Mouse (Mus musculus): ENCODE results near the gene Galnt13.

Gene Galnt13

GRCm38 (mm10) chr2:54435937-54436735, at the start of gene Galnt13:
Gene Galnt13 (plus strand): TSS chr2:54436317.
- under 1% methylated on average over 78 of the region's 81 CpGs for WGBS

- WGBS, result 78% methylated on average over 2 of the region's 2 CpGs
Measured at GRCm38 (mm10) chr2:54431060-54431459, 5.1 kb upstream of the Galnt13 start.

- 27% methylated on average over 10 of the region's 10 CpGs for WGBS
Measured at GRCm38 (mm10) chr2:54435380-54435779, 737 bp upstream of the Galnt13 start.

- under 1% methylated on average over 34 of the region's 42 CpGs for WGBS
Measured at GRCm38 (mm10) chr2:54436736-54437500, 801 bp downstream of the Galnt13 start.

- 1% methylated on average over 9 of the region's 9 CpGs for WGBS
Measured at GRCm38 (mm10) chr2:54437501-54437830, 1.3 kb downstream of the Galnt13 start.

GRCm38 (mm10) chr2:54442734-54443500, 6.8 kb downstream of the Galnt13 start:
- 62% methylated on average over 9 of the region's 9 CpGs for WGBS

GRCm38 (mm10) chr2:54483426-54483825, 47.3 kb downstream of the Galnt13 start:
- 89% methylated on average over 5 of the region's 5 CpGs for WGBS

- 60% methylated on average over 3 of the region's 3 CpGs for WGBS
Measured at GRCm38 (mm10) chr2:54522989-54523388, 86.9 kb downstream of the Galnt13 start.

- WGBS, result 45% methylated on average over 3 of the region's 3 CpGs
Measured at GRCm38 (mm10) chr2:54527073-54527472, 91.0 kb downstream of the Galnt13 start.

GRCm38 (mm10) chr2:54558357-54559153, 122.4 kb downstream of the Galnt13 start:
- WGBS, result 67% methylated on average over 10 of the region's 10 CpGs

GRCm38 (mm10) chr2:54565068-54565467, 129.0 kb downstream of the Galnt13 start:
- 84% methylated on average over 3 of the region's 3 CpGs for WGBS

- WGBS, result 56% methylated on average over 2 of the region's 2 CpGs
Measured at GRCm38 (mm10) chr2:54567186-54567585, 131.1 kb downstream of the Galnt13 start.

GRCm38 (mm10) chr2:54567632-54568031, 131.5 kb downstream of the Galnt13 start:
- WGBS, result 73% methylated on average over 9 of the region's 9 CpGs

- WGBS, result no CpG with 5 or more reads among the region's 5 CpGs
Measured at GRCm38 (mm10) chr2:54713817-54714216, 277.7 kb downstream of the Galnt13 start.

- WGBS, result 78% methylated on average over 2 of the region's 2 CpGs
Measured at GRCm38 (mm10) chr2:54751232-54751631, 315.1 kb downstream of the Galnt13 start.

- 31% methylated on average over 4 of the region's 4 CpGs for WGBS
Measured at GRCm38 (mm10) chr2:54759781-54760180, 323.7 kb downstream of the Galnt13 start.

- 80% methylated on average over 2 of the region's 2 CpGs for WGBS
Measured at GRCm38 (mm10) chr2:54778790-54779273, 342.7 kb downstream of the Galnt13 start.

- WGBS, result 40% methylated on average over 2 of the region's 2 CpGs
Measured at GRCm38 (mm10) chr2:54813670-54814256, 377.6 kb downstream of the Galnt13 start.

- WGBS, result 60% methylated on average over 1 of the region's 1 CpGs
Measured at GRCm38 (mm10) chr2:54841245-54841644, 405.1 kb downstream of the Galnt13 start.

GRCm38 (mm10) chr2:54906282-54907060, 470.4 kb downstream of the Galnt13 start:
- WGBS, result 61% methylated on average over 7 of the region's 7 CpGs

Measured in cerebral cortex, adult 2 months (tissue).